Mouse (Mus musculus) neural tube, embryonic 12.5 days (tissue): ENCODE data around the gene Inppl1. TPM values are rescaled to one million over a fixed set of nuclear protein-coding genes. Genes with fewer than 3 reads are reported as not detected.
A peak's percentile ranks its signal among the peaks of the same experiment; 100 is the strongest.

Source experiments
- ATAC-seq: fragments of 200-750 bp; cut with Nextera tagmentation; 2 replicates; pipeline ENCODE4 v1.8.0; 2017; ENCODE audit warnings: low read depth, mild to moderate bottlenecking, moderate TSS enrichment, moderate library complexity; ENCODE audit not compliant: low FRiP score
- H3K27ac ChIP-seq: fragments of 300-500 bp; sonication (generic); 2 replicates; pipeline ENCODE4 v1.5.1; 2016
- H3K27me3 ChIP-seq: fragments of 300-500 bp; sonication (generic); replicated peaks from 2 replicates; pipeline ENCODE4 v1.6.1; 2016; ENCODE audit warnings: mild to moderate bottlenecking
- H3K36me3 ChIP-seq: fragments of 300-500 bp; sonication (generic); 2 replicates; pipeline ENCODE4 v1.6.1; 2016; ENCODE audit warnings: mild to moderate bottlenecking
- H3K4me1 ChIP-seq: fragments of 300-500 bp; sonication (generic); 2 replicates; pipeline ENCODE4 v1.6.1; 2016
- H3K4me2 ChIP-seq: fragments of 300-500 bp; sonication (generic); replicated peaks from 2 replicates; pipeline ENCODE4 v1.6.1; 2016; ENCODE audit warnings: mild to moderate bottlenecking
- H3K4me3 ChIP-seq: fragments of 300-500 bp; sonication (generic); 2 replicates; pipeline ENCODE4 v1.5.1; 2016
- H3K9ac ChIP-seq: fragments of 300-500 bp; sonication (generic); 2 replicates; pipeline ENCODE4 v1.6.1; 2016; ENCODE audit warnings: mild to moderate bottlenecking
- H3K9me3 ChIP-seq: fragments of 300-500 bp; sonication (generic); 2 replicates; pipeline ENCODE4 v1.6.1; 2016; ENCODE audit warnings: mild to moderate bottlenecking
- WGBS: fragments of 180-500 bp; shearing (Covaris S2); methylation state at CpG from one replicate; pipeline ENCODE4 v1.1.7; 2016; 5-methylcytosine and 5-hydroxymethylcytosine counted together
- polyA plus RNA-seq: library from polyadenylated mRNA; unstranded; fragments of >200 nt; fragmentation: Nextera tagmentation; extraction: Ambion mirVana; gene quantifications from 2 replicates; pipeline ENCODE4 v1.2.1, GENCODE M21; 2016

The Inppl1 gene
- 34.9 and 37.7 TPM in 2 replicates for polyA plus RNA-seq

DNA sequence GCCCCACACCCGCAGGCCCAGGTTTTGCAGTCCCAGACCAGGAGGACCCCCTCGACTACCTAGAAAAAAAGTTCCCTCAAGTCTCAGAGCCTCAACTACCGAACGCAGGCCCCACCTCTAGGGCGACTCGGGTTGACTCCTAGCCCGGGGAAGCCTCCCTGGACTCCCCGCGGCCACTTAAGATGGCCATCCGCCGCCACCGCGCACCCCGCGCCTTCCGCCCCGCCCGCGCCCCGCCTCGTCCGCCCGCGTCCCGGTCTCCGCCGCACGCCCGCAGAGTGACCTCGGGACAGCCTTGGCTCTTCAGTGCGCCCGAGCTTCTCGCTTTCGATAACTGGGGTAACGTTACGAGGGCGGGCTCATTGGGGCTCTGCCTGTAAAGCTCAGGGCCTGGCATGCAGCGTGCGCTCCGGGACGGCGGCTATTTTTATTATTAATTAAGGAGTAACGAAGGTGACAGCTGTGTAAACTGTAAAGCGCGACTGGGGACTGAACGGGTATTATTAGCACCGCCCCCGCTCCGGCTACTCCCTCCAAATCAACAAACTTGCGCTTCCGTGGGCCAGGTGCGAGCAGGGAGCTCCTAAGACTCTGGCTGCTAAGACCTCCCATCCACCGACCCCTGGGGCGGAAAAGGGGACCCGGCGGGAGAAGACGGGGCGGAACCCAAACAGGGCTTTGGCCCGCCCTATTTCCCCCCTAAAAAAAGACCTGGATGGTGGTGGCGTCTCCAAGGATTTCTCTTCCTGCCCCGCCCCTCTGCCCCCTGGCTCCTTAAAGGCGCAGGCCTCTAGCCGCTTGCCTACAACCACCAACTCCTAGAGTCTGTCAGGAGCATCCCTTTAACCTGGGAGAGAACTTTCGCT lies at the start of gene Inppl1:
Gene Inppl1 (minus strand): TSS at position 624 of the 866 bp plus-strand sequence.
- ATAC-seq: peak; percentile 61

DNA sequence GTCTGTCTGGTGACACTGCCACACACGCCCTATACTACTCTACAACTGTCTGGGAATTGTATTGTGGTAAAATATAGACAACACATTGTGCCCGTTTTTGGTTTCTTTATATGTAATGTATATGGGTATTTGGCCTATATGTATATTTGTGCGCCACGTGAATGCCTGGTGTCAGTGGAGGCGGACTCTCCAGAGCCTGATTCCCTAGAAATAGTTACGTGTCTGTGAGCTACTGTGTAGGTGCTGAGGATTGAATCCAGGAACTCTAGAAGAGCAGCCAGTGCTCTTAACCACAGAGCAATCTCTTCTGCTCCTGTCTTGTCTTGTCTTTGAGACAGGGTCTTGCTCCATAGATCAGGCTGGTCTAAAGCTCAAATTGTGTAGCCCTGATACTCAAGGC lies 48.2 kb upstream of the Inppl1 start:
- no peak overlapping the region for H3K4me2 ChIP-seq
- no peaks in the 10 kb centered on the region for H3K36me3 ChIP-seq
- no peak for ATAC-seq
- H3K4me3 ChIP-seq: no peak overlapping the region
- H3K27me3 ChIP-seq: no peaks in the 10 kb centered on the region
- WGBS: 91% methylated on average over 6 of the region's 6 CpGs
- no peak overlapping the region for H3K9ac ChIP-seq
- H3K9me3 ChIP-seq: no peaks in the 10 kb centered on the region
- no peaks in the 10 kb centered on the region for H3K4me1 ChIP-seq
- no peak overlapping the region for H3K27ac ChIP-seq

More for the DNA sequence above, at the start of gene Inppl1:
- Histone ChIP-seq H3K4me2 (peak within 1 kb of the TSS; percentile 93), H3K27me3 (no peaks in the 10 kb centered on the region), H3K36me3 (no peaks in the 10 kb centered on the region), H3K4me3 (peak within 1 kb of the TSS; percentile 76), H3K9ac (peak within 1 kb of the TSS; percentile 94), H3K9me3 (no peaks in the 10 kb centered on the region), H3K4me1 (peaks cover 40% of the 10 kb centered on the region), H3K27ac (peak within 1 kb of the TSS; percentile 64)
- WGBS: under 1% methylated on average over 64 of the region's 64 CpGs

GRCm38 (mm10) chr7:101884160-101884559 lies 46.1 kb upstream of the Inppl1 start:
- H3K36me3 ChIP-seq: no peaks in the 10 kb centered on the region
- no peak overlapping the region for H3K4me2 ChIP-seq
- 98% methylated on average over 4 of the region's 4 CpGs for WGBS
- no peak overlapping the region for H3K4me3 ChIP-seq
- no peaks in the 10 kb centered on the region for H3K4me1 ChIP-seq
- H3K9me3 ChIP-seq: no peaks in the 10 kb centered on the region
- ATAC-seq: no peak
- H3K9ac ChIP-seq: no peak overlapping the region
- no peak overlapping the region for H3K27ac ChIP-seq
- H3K27me3 ChIP-seq: no peaks in the 10 kb centered on the region

DNA sequence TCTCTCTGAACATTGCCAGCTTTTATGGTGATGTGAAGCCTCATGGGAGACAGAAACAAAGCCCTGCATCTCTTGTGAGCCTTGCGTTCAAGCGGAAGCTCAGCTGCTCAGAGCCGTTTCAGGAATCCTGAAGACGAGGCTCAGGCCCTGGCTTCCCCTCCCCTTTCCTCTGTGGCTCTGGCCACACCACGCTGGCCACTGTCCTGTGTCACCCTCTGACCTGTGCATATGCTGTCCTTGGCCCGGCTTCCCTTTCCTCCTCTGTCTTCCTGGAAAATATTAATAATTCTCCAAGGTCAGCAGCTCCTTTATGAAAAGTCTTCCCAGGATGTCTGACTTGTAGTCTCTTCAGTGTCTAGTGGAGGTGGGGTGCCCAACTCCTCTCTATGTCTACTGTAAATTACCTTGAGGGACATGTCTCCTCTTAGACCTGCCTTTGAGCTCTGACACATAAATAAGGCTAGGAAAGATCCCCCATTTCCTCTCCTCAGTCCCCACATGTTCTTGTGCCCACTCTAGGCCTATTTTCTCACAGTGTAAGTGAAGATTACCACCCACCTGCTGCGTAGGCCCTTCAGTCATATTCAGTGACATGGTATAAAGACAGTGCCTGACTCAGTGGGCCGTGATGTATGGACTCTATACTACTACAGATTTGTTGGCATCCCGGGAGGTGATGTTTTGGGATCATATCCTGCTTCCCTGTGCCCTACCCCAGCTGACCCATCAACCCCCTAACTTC lies 44.6 kb upstream of the Inppl1 start:
- Histone ChIP-seq H3K4me1 (no peaks in the 10 kb centered on the region), H3K4me3 (no peak overlapping the region), H3K27ac (no peak overlapping the region), H3K27me3 (no peaks in the 10 kb centered on the region), H3K9me3 (no peaks in the 10 kb centered on the region), H3K4me2 (no peak overlapping the region), H3K36me3 (no peaks in the 10 kb centered on the region), H3K9ac (no peak overlapping the region)
- 61% methylated on average over 9 of the region's 9 CpGs for WGBS
- ATAC-seq: no peak

DNA sequence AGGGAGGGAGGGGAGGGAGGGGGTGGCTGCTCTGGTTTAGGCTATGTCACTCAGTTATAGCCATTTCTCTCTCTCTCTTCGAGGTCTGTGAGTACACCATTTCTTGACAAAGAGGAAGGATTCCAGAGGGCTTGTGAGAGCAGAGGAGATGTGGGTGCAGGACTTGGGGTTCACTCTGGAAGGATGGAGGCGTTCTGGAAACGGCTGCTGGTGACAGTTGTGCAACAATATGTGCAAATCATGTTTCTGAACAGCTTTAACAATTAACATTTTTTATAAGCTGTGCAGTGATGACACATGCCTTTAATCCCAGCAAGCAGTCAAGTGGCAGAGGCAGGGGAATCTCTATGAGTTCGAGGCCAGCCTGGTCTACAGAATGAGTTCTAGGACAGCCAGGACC lies 42.8 kb upstream of the Inppl1 start:
- no peak for ATAC-seq
- no peak overlapping the region for H3K9ac ChIP-seq
- no peaks in the 10 kb centered on the region for H3K27me3 ChIP-seq
- H3K36me3 ChIP-seq: no peaks in the 10 kb centered on the region
- H3K9me3 ChIP-seq: no peaks in the 10 kb centered on the region
- no peaks in the 10 kb centered on the region for H3K4me1 ChIP-seq
- H3K4me3 ChIP-seq: no peak overlapping the region
- WGBS: 85% methylated on average over 4 of the region's 4 CpGs
- H3K4me2 ChIP-seq: no peak overlapping the region
- H3K27ac ChIP-seq: no peak overlapping the region

DNA sequence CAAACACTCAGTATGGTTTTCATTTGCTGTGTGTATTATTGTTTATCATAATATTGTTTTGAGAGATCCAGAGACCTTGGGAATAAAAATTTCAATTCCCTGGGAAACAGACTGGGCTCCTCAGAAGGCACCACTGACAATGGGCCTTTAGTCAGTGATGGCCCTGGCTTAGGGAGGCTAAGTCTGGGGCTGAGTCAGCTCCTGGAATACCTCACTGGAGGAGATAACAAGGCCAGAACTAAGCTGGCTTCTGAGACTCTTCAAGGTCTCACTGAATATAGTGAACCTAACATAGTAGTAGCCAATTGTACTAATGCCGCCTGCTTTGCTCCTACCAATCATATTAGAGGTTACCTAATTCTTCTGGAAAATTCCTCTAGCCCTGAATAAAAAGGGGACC lies 37.9 kb upstream of the Inppl1 start:
- Histone ChIP-seq H3K9me3 (no peaks in the 10 kb centered on the region), H3K27me3 (no peaks in the 10 kb centered on the region), H3K4me1 (no peaks in the 10 kb centered on the region), H3K36me3 (no peaks in the 10 kb centered on the region), H3K9ac (no peak overlapping the region), H3K4me3 (no peak overlapping the region), H3K27ac (no peak overlapping the region), H3K4me2 (no peak overlapping the region)
- ATAC-seq: no peak
- WGBS: 90% methylated on average over 1 of the region's 1 CpGs

GRCm38 (mm10) chr7:101871296-101871695 lies 33.3 kb upstream of the Inppl1 start:
- 90% methylated on average over 3 of the region's 3 CpGs for WGBS
- no peaks in the 10 kb centered on the region for H3K36me3 ChIP-seq
- ATAC-seq: no peak
- H3K9ac ChIP-seq: no peak overlapping the region
- no peaks in the 10 kb centered on the region for H3K4me1 ChIP-seq
- H3K9me3 ChIP-seq: no peaks in the 10 kb centered on the region
- H3K4me3 ChIP-seq: no peak overlapping the region
- no peaks in the 10 kb centered on the region for H3K27me3 ChIP-seq
- no peak overlapping the region for H3K27ac ChIP-seq
- H3K4me2 ChIP-seq: no peak overlapping the region

GRCm38 (mm10) chr7:101870629-101871028 lies 32.6 kb upstream of the Inppl1 start, which contains the start of gene Folr1:
Gene Folr1 (minus strand): TSS chr7:101870788.
- Histone ChIP-seq H3K36me3 (no peaks in the 10 kb centered on the region), H3K27me3 (no peaks in the 10 kb centered on the region), H3K9me3 (no peaks in the 10 kb centered on the region), H3K4me1 (no peaks in the 10 kb centered on the region), H3K4me3 (no peak within 1 kb of the TSS), H3K9ac (no peak within 1 kb of the TSS), H3K4me2 (no peak within 1 kb of the TSS), H3K27ac (no peak within 1 kb of the TSS)
- ATAC-seq: no peak
- WGBS: 34% methylated on average over 2 of the region's 2 CpGs

DNA sequence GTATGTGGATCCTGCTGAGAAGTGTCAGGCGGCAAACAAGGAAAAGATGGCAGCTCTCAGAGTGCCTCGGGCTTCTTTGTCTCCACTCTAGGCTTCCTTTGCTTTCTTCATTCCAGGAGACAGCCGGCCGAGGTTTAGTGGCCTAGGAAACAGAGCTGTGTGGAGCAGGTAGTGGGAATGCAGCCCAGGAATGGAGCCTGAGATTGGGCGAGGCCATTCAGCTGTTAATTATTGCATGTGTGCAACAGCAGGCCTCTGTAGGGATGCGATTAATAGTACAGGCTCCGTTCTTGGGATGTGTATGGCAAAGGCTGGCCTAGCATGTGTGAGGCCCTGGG lies 31.1 kb upstream of the Inppl1 start:
- H3K4me2 ChIP-seq: no peak overlapping the region
- H3K27ac ChIP-seq: no peak overlapping the region
- H3K4me1 ChIP-seq: no peaks in the 10 kb centered on the region
- H3K9ac ChIP-seq: no peak overlapping the region
- H3K36me3 ChIP-seq: no peaks in the 10 kb centered on the region
- H3K27me3 ChIP-seq: no peaks in the 10 kb centered on the region
- no peak overlapping the region for H3K4me3 ChIP-seq
- WGBS: 61% methylated on average over 7 of the region's 7 CpGs
- H3K9me3 ChIP-seq: no peaks in the 10 kb centered on the region
- no peak for ATAC-seq

DNA sequence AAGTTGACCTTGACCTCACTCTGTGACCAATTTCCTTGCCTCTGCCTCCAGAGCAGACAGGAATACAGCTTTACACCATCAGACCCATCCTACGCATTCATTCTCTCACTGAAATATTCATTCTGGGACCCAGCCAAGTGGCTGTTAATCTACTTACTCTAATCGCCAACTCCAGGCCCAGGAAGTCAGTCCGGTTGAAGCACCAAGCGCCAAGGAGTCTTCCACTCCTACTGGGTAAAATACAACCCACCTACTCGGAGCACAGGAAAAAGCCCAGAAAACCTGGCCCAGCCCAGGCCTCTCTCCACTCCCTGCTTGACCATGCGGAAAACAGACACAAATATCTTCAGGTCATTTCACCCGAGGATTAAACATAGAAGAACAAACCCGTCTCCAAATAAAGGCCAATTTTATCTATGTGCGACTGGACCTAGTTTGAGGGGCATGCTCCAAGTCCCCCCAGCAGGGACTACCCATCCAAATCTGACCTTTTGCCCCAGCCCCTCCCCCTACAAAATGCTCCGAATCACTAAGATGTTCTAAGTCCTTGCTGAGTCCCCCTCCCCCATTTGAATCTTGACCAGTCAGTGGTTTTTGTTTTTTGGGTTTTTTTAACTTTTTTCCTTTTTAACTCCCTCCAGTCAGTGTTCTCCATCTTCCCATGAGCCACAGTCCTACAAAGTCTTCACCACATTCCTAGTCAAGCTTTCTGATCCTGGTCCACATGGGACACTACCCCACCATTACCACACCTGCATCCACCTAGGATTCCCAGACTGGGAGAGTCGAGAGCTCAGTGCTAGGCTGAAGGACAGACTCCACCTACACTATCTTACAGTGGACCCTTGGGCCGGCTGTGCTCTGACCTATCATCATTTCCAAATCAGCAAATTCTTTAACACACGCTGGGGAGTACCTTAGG lies 30.5 kb upstream of the Inppl1 start:
- no peak overlapping the region for H3K4me3 ChIP-seq
- 69% methylated on average over 13 of the region's 13 CpGs for WGBS
- H3K9me3 ChIP-seq: no peaks in the 10 kb centered on the region
- no peaks in the 10 kb centered on the region for H3K4me1 ChIP-seq
- no peak for ATAC-seq
- no peaks in the 10 kb centered on the region for H3K27me3 ChIP-seq
- no peaks in the 10 kb centered on the region for H3K36me3 ChIP-seq
- H3K4me2 ChIP-seq: no peak overlapping the region
- H3K27ac ChIP-seq: no peak overlapping the region
- no peak overlapping the region for H3K9ac ChIP-seq

DNA sequence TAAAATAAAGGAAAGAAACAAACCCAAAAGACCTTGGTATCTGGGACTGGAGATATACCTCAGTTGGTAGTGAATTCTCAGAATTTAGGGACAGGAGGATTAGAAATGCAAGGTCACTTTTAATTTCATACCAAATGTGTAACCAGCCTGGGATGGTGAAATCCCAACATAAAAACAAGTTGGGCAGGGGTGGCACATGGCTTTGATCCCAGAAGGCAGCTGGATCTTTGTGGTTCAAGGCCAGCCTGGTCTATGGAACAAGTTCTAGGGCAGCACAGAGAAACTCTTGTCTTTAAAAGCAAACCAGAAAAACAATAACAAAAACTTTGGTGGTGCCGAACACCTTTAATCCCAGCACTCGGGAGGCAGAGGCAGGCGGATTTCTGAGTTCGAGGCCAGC lies 29.5 kb upstream of the Inppl1 start:
- H3K4me3 ChIP-seq: no peak overlapping the region
- H3K4me1 ChIP-seq: no peaks in the 10 kb centered on the region
- H3K4me2 ChIP-seq: no peak overlapping the region
- WGBS: 95% methylated on average over 4 of the region's 4 CpGs
- no peaks in the 10 kb centered on the region for H3K36me3 ChIP-seq
- H3K9ac ChIP-seq: no peak overlapping the region
- ATAC-seq: no peak
- no peaks in the 10 kb centered on the region for H3K27me3 ChIP-seq
- no peak overlapping the region for H3K27ac ChIP-seq
- H3K9me3 ChIP-seq: no peaks in the 10 kb centered on the region
